14 mouse cellular contexts compared by ENCODE assay signal in genomic region chr4:140951861-140952641, GRCm38 (mm10). TPM values are rescaled to one million over a fixed set of nuclear protein-coding genes. Genes with fewer than 3 reads are reported as not detected.
DNase-seq lines count a peak whose midpoint lies in the region; ATAC-seq and TF ChIP-seq lines count a peak whose summit lies in the region.
"Had no signal": no experiment of that assay in that cellular context is flagged by ENCODE, and none has a peak within 500 bp of the region (broad histone marks: within the 10 kb centered on the region; RNA-seq: fewer than 3 reads in every experiment).

No protein-coding gene starts in this region.

- WGBS in thymus, adult 2 months, result 25% methylated on average over 18 of the region's 18 CpGs

- H3K36me3 ChIP-seq in thymus, adult 2 months (ENCODE audit: control insufficient read depth, insufficient read depth, low read length), result no peaks in the 10 kb centered on the region
- H3K36me3 ChIP-seq: neural tube, embryonic 13.5 days had no signal

- intact Hi-C loops in left cerebral cortex, postnatal 25 days (cut with DNase I), result no loop called here

- no peak for ATAC-seq in frontal cortex, adult (ENCODE audit: low TSS enrichment)
- ATAC-seq: lung, postnatal 0 days had no signal

- no peak overlapping the region for H3K4me3 ChIP-seq in thymus, adult 2 months (ENCODE audit: control insufficient read depth, insufficient read depth, low read length)
- H3K4me3 ChIP-seq in brown adipose tissue, adult 24 weeks (ENCODE audit: insufficient read depth, low read depth, low read length), result no peak overlapping the region
- H3K4me3 ChIP-seq: neural tube, embryonic 13.5 days had no signal

- H3K27me3 ChIP-seq in thymus, adult 2 months (ENCODE audit: control insufficient read depth, insufficient read depth, low read length), result no peaks in the 10 kb centered on the region

- peak; percentile 53 for DNase-seq in thymus, adult 2 months
- no peak for DNase-seq in thymus, postnatal 10 days (ENCODE audit: low spot score in 2 of 2)
- peak; percentile 82 to 87 for DNase-seq in natural killer cell, adult 2 months (ENCODE audit: low spot score in 2 of 2)
- DNase-seq in left cerebral cortex, postnatal 25 days (ENCODE audit: low spot score in 2 of 2), result no peak
- DNase-seq in frontal cortex, postnatal 14 days (ENCODE audit: low spot score in 2 of 2), result no peak
- DNase-seq: adrenal gland, adult 8-10 months; cerebellum, adult 11-12 months; gastrocnemius, postnatal 36 days; heart, postnatal 4 days; kidney, adult 2 months had no signal

- TF ChIP-seq POLR2A in thymus, adult 2 months (IDR thresholded peaks at IDR 0.05; ENCODE audit: control insufficient read depth, extremely low read depth, insufficient read depth, low read length, poor library complexity), result 0 out of 2 replicates have a peak, but pooled peaks have one; percentile 3

- peak overlapping the region; percentile 89 for H3K27ac ChIP-seq in thymus, adult 2 months (ENCODE audit: control insufficient read depth, insufficient read depth, low read length)
- peak overlapping the region; percentile 56 for H3K27ac ChIP-seq in brown adipose tissue, adult 24 weeks (replicated peaks; ENCODE audit: low read depth, low read length)
- H3K27ac ChIP-seq: neural tube, embryonic 13.5 days had no signal

- peaks cover 67% of the 10 kb centered on the region for H3K4me1 ChIP-seq in thymus, adult 2 months (replicated peaks; ENCODE audit: control insufficient read depth, insufficient read depth, low read length)
- no peaks in the 10 kb centered on the region for H3K4me1 ChIP-seq in brown adipose tissue, adult 24 weeks (ENCODE audit: control insufficient read depth, insufficient read depth, insufficient read length, low read length)

- TF ChIP-seq CTCF in thymus, adult 2 months (IDR thresholded peaks at IDR 0.05; ENCODE audit: borderline replicate concordance, control insufficient read depth, extremely low read depth, insufficient read depth, low read length, poor library complexity), result no peak

RNA-seq across cellular contexts. Expression of gene Sdhb, which starts 9.0 kb away (rescaled TPM):
- 194 and 239 TPM in 2 replicates for polyA plus RNA-seq in thymus, adult 2 months (2012; rRNA removed)
- polyA plus RNA-seq in brown adipose tissue, adult 24 weeks (2012; ENCODE audit: insufficient read depth, insufficient read length, missing spikeins), result 2,044 and 2,390 TPM in 2 replicates
- total RNA-seq in left cerebral cortex, postnatal 25 days (2021), result 100 to 1,000 TPM; 187 to 191 TPM

RNA-seq across cellular contexts. Expression of gene Atp13a2, which starts 34.6 kb away (rescaled TPM):
- 300 and 301 TPM in 2 replicates for polyA plus RNA-seq in thymus, adult 2 months (2012; rRNA removed)
- polyA plus RNA-seq in brown adipose tissue, adult 24 weeks (2012; ENCODE audit: insufficient read depth, insufficient read length, missing spikeins), result 6.7 and 6.8 TPM in 2 replicates
- 100 to 1,000 TPM; 162 to 171 TPM for total RNA-seq in left cerebral cortex, postnatal 25 days (2021)

RNA-seq across cellular contexts. Expression of gene Padi2, which starts 45.9 kb away (rescaled TPM):
- 19.5 and 21.9 TPM in 2 replicates for polyA plus RNA-seq in thymus, adult 2 months (2012; rRNA removed)
- polyA plus RNA-seq in brown adipose tissue, adult 24 weeks (2012; ENCODE audit: insufficient read depth, insufficient read length, missing spikeins), result 1.6 and 2.5 TPM in 2 replicates
- 10 to 100 TPM in 1 of 2 experiments, 1 to 10 TPM in 1; 9.5 to 12.1 TPM for total RNA-seq in left cerebral cortex, postnatal 25 days (2021)

RNA-seq across cellular contexts. Expression of gene Mfap2, which starts 58.2 kb away (rescaled TPM):
- polyA plus RNA-seq in thymus, adult 2 months (2012; rRNA removed), result 6.1 and 7.0 TPM in 2 replicates
- 1.4 and 3.0 TPM in 2 replicates for polyA plus RNA-seq in brown adipose tissue, adult 24 weeks (2012; ENCODE audit: insufficient read depth, insufficient read length, missing spikeins)
- 1 to 10 TPM; 4.4 to 4.5 TPM for total RNA-seq in left cerebral cortex, postnatal 25 days (2021)

Comparison
In these comparisons a context has a peak if more than half of its experiments do, and no peak if none do; other contexts are left out.
1. DNase-seq: peak in thymus, adult 2 months (single experiment) and natural killer cell, adult 2 months (2 of 2); none in thymus, postnatal 10 days (0 of 2), left cerebral cortex, postnatal 25 days (0 of 2) and frontal cortex, postnatal 14 days (0 of 2).
2. RNA of gene Atp13a2, which starts 34.6 kb away (polyA plus RNA-seq): 300 to 301 TPM in thymus, adult 2 months; 6.7 to 6.8 TPM in brown adipose tissue, adult 24 weeks; every median in the first group is over 10 times any median in the second.